In the genomic region with DNA sequence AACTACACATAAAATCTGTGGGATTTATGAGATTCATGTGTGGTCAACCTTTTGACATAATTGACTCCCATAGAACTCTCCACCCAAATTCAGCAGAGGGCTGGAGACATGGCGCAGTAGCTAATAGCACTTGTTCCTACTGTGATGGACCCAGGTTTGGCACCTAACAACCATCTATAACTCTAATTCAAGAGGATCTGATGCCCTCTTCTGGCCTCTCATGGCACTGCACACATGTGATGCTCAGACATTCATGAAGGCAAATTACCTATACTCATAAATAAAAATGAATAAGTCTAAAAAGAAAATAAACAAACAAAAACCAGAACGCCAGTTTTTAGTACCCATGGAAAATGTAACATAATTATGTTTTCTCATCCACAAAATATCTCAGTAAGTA, we compare ENCODE assay signal across 9 mouse cellular contexts. TPM values are rescaled to one million over a fixed set of nuclear protein-coding genes. Genes with fewer than 3 reads are reported as not detected.
DNase-seq lines count a peak whose midpoint lies in the region; ATAC-seq lines count a peak whose summit lies in the region.
"Had no signal": no experiment of that assay in that cellular context is flagged by ENCODE, and none has a peak within 500 bp of the region (broad histone marks: within the 10 kb centered on the region; RNA-seq: fewer than 3 reads in every experiment).

No protein-coding gene starts in this region.

- H3K4me3 ChIP-seq in heart, embryonic 11.5 days (ENCODE audit: low read depth, low read length): no peak overlapping the region
- H3K4me3 ChIP-seq: hindbrain, embryonic 15.5 days had no signal

- H3K36me3 ChIP-seq in heart, embryonic 11.5 days (ENCODE audit: control insufficient read depth, insufficient read depth, low read length): no peaks in the 10 kb centered on the region
- H3K36me3 ChIP-seq: hindbrain, embryonic 15.5 days had no signal

- 74% methylated on average over 2 of the region's 2 CpGs for WGBS in heart, embryonic 11.5 days (ENCODE audit: insufficient replicate concordance)

- H3K4me2 ChIP-seq in heart, embryonic 11.5 days: no peak overlapping the region
- H3K4me2 ChIP-seq: hindbrain, embryonic 15.5 days had no signal

- H3K9ac ChIP-seq in heart, embryonic 11.5 days (ENCODE audit: low read depth, low read length): no peak overlapping the region
- H3K9ac ChIP-seq: hindbrain, embryonic 15.5 days had no signal

- H3K4me1 ChIP-seq in heart, embryonic 11.5 days (ENCODE audit: control insufficient read depth, insufficient read depth, low read length): no peaks in the 10 kb centered on the region
- H3K4me1 ChIP-seq: hindbrain, embryonic 15.5 days had no signal

- no peaks in the 10 kb centered on the region; the same call in 1 of the 2 replicates for H3K9me3 ChIP-seq in heart, embryonic 11.5 days (replicated peaks; ENCODE audit: control insufficient read depth, low read length)
- H3K9me3 ChIP-seq: hindbrain, embryonic 15.5 days had no signal

- peak; percentile 8 for DNase-seq in heart, postnatal 4 days
- peak; percentile 8 for DNase-seq in testis, postnatal 14 days (ENCODE audit: low spot score)
- DNase-seq in testis, postnatal 10 days (ENCODE audit: low spot score): no peak
- DNase-seq in forelimb bud, embryonic 11.5 days (ENCODE audit: low read depth, low spot score): peak; percentile 28
- DNase-seq in thymus, postnatal 14 days: peak; percentile 50
- DNase-seq in heart, adult 18-20 months: no peak
- no peak for DNase-seq in layer of hippocampus, adult 9-10 months (ENCODE audit: low spot score)

- ATAC-seq in heart, embryonic 11.5 days (replicated peaks; ENCODE audit: insufficient number of reproducible peaks, low FRiP score, low TSS enrichment): no peak

- H3K27me3 ChIP-seq in heart, embryonic 11.5 days (ENCODE audit: control insufficient read depth, insufficient read depth, low read length): no peaks in the 10 kb centered on the region
- H3K27me3 ChIP-seq: hindbrain, embryonic 15.5 days had no signal

- H3K27ac ChIP-seq in heart, embryonic 11.5 days (ENCODE audit: low read depth, low read length): no peak overlapping the region
- H3K27ac ChIP-seq: hindbrain, embryonic 15.5 days had no signal

RNA-seq across cellular contexts. Expression of gene Akr1d1, which starts 22.8 kb away (rescaled TPM):
- total RNA-seq in heart, postnatal 4 days (2021): not detected
- not detected in 2 replicates for polyA plus RNA-seq in heart, embryonic 11.5 days (2014; fragmentation: Nextera tagmentation; extraction: Ambion mirVana)
- not detected for total RNA-seq in heart, adult 18-20 months (2021)
- polyA plus RNA-seq: hindbrain, embryonic 15.5 days had no signal

Comparison
In these comparisons a context has a peak if more than half of its experiments do, and no peak if none do; other contexts are left out.
1. DNase-seq: peak in heart, postnatal 4 days (single experiment), testis, postnatal 14 days (single experiment), forelimb bud, embryonic 11.5 days (single experiment) and thymus, postnatal 14 days (single experiment); none in testis, postnatal 10 days (single experiment), heart, adult 18-20 months (0 of 2) and layer of hippocampus, adult 9-10 months (single experiment).